Mouse (Mus musculus) C2C12 (cell line): Measurements from ENCODE around the gene Gxylt2.

Experiments
- CEBPB ChIP-seq: IDR thresholded peaks from one replicate; pipeline ENCODE4 v1.6.1; 2011; ENCODE audit warnings: low read depth, mild to moderate bottlenecking, control low read depth, moderate library complexity
- CTCF ChIP-seq: IDR thresholded peaks from one replicate; pipeline ENCODE4 v1.5.1; 2011; ENCODE audit not compliant: control insufficient read depth, insufficient read depth, insufficient read length
- MAX ChIP-seq: IDR thresholded peaks from one replicate; pipeline ENCODE4 v1.6.1; 2011; ENCODE audit warnings: mild to moderate bottlenecking, control low read depth
- MYOD1 ChIP-seq: IDR thresholded peaks from one replicate; pipeline ENCODE4 v1.6.1; 2011; ENCODE audit warnings: low read depth; ENCODE audit not compliant: control insufficient read depth, insufficient read length
- USF1 ChIP-seq: IDR thresholded peaks from one replicate; pipeline ENCODE4 v1.6.1; 2011; ENCODE audit warnings: low read depth, mild to moderate bottlenecking, control low read depth, moderate library complexity

- TF ChIP-seq CTCF (no peak), MYOD1 (no peak), MAX (no peak), USF1 (no peak), CEBPB (no peak)
These were observed 87.6 kb downstream of the Gxylt2 start for GRCm38 (mm10) chr6:100792055-100792659.
